Mouse (Mus musculus) urinary bladder, postnatal 14 days (tissue): ENCODE measurements at regions not wholly inside any gene's neighbourhood (a gene's known extent, or its start where the extent isn't known, plus 50 kb on each side); places are given as distances from the start of the nearest gene placed in this dataset.

Experiments
- DNase-seq: peaks from one replicate; pipeline ENCODE4 v3.0.0; 2021; ENCODE audit warnings: low spot score

DNA sequence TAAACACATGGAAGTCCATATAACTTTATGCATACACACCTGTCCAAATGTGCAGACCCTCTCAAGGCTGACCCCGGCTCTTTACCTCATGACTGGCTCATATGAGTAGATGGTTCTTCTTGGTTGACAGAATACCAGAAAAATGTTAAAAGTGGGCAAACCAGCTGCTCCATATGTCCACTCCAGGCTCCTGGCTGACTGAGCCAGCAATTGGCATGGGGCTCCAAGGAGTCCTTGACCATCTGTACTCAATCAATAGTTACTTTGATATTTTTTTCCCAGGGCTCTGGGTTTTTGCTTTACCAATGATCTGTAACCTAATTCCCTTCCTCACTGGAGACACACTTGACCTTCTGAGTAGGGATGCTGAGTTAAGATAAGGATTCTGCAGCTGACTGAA is 345.5 kb downstream of the Ccser2 start:
- DNase-seq: no peak

DNA sequence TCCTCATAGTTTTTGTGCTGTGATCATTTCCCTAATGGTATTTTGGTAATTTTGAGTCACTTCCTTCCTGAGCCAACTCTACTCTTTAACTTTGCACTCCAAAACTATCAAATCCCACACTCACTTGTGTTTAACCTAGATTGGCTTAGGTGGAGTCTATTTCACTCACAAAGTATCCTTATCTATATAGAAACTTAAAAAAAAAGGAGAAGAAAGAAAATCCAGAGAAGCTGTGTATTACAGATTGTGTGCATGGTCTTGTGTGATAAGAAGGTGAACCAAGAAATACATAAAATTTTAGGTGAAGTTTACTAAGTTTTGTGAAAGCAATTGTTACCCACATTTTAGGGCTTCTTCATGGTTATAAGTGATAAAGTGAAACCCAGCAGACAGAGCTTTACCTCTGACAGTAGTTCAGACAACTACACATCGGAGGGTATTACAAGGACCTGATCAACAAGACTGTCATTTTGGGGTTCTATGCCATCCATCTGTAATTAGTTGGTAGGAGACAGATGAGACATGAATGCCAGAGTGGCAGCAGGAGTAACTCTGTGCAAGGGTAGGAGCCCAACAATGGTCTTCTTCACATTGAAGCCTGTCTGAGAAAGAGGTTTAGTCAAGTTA is 350.0 kb downstream of the Ccser2 start:
- no peak for DNase-seq

DNA sequence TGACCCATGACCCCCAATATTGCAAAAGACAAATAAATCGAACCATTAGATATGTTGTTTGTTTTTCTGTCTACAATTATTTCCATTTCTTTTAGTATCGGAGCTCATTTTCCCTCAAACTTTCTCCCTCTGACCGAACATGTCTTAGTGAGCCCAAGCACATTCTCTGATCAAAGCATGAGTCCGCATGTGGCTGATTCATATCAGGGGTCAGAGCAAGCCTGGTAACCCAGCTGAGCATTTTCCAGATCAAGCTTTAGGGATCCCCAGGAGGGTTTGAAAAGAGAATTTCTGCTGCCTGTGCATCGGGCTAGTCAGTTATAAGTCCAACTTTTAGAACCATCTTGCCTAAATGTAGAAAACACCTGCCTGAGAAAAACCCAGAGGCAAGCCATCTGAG is 350.6 kb downstream of the Ccser2 start:
- no peak for DNase-seq

DNA sequence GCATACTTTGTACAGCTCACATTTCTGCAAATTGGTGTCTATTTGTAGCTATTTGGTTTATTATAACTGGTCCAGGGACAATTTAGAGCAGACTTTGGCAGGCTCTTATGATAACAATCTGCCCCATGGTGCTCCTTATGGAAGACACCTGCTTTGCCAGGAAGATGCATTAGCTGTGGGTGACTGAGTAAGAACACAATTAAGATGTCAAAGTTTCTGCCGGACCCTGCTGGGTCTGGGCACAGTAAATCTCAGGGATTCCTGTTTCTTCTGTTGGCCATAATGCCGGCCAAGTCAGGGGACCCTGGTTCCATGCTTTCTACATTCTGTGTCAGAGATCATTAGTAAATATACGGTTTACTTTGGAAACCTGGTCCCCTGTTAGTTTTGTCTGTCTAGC is 353.7 kb downstream of the Ccser2 start:
- no peak for DNase-seq

DNA sequence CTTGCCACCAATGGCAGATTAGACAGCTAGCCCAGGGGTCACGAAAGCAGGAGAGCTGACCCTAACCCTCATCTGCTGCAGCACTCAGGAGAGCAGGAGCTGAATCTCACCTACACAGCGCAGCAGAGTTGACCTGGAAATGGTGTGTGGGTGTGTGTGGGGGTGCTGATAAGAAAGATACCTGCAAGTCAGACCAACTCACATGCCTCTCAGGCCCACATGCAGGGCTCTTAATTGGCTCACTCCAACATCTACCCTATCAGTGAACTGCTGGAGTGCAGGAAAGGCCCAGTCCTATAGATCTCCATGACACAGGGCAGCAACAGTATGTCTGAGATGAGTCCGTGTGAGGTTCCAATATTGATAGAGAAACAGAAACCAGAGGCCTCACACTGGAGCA is 355.7 kb downstream of the Ccser2 start:
- no peak for DNase-seq

DNA sequence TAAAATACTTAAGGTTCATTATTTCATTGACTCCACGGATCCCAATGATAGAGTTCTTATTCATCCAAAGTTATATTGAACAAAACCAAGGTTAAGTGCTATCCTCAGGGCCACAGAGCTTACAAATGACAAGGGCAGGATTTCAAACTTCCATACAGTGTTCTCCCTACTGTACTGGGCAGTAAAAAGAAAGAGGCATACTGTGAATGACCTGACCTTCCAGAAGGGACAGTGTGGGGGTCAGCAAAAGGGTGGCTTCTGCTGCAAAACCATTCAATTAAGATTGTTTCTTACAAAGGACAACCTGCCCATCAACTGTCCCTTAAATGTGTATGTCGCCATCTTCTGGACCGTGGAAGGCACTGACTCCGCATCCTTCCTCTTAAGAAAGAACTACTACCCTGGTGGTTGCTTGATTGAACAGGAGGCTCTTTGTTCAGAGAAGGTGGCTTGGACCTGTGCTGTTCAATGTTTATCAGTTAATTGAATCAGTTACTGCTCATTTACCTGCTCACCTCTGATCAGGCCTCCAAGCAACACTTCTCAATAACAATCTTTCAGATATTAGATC is 384.4 kb downstream of the Ccser2 start:
- DNase-seq: no peak

DNA sequence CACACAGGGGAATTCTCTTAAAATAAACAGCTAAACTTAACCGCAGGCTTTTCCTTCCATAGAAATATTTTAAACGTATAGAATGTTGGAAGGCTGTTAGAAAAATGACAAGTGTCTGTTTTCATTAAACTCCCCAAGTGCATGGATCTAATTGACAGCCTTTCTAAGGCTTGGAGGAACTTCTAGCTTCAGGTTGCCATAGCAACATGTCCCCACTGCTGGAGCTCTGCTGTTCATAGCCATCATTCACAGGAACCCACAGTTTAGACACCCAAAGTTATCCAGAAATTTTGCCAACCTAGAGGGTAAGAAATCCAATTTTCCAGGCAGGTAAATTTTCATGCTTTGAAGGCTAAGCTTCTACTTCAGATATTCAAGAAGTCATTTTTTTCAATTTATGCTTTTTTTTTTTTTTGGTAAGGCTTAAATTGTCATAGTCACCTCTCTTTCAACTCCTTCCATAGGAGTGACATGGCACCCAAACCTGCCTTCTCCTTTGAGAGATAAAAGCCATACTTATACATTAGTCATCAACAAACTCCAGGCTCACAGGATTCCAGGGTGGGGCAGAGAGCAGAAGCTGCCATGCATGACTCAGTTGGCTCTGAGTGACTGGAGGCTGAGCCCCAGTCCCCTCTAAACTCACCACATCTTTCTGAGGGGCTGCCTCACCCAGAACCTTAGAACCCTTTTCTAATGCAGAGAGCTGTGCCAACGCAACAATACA is 385.1 kb downstream of the Ccser2 start:
- DNase-seq: no peak

DNA sequence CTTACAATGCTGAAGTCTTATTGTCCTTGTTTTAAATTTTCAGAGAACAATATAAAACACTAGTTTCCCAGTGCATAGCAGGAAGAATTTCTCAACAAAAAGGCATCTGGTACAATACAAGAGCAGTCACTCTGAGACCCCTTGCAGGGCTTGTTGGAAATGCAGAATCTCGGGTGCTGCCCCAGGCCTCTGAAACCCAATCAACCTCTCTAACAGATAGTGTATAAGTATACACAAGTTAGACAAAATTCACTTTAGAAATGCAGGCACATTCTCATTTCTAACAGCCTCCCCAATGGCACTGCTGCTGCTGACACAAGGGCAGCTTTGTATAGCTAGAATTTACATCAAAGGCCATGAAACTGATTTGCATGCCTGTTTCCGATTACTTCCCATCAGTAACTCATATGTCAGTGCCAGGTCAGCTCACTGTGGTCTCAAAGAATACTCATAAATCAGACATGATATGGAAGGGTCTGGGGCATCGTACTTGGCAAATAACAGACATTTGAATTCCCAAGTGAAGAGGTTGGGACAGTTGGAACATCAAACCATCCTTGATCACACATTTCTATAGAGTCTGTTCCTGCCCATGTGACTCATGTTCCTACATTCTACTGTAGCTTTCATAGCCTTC is 405.2 kb downstream of the Ccser2 start:
- DNase-seq: no peak

DNA sequence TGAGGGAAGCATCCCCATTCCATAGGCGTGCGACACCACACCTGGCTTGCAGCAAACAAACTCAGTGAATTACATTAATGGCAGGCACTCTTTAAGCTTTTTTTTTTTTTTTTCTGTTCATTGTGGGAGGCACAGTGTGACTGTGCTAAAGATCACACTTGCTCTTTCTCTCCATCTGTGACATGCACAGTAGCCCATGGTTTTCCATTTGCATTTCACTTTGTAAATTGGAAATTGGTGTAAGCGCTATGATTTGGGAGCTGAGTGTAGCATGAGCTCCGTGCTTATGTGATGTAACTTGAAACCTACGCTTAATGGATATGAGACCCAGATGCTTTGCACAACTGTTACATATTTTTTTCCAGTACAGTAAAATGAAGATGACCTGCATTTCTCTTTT is 431.2 kb downstream of the Ccser2 start:
- no peak for DNase-seq

DNA sequence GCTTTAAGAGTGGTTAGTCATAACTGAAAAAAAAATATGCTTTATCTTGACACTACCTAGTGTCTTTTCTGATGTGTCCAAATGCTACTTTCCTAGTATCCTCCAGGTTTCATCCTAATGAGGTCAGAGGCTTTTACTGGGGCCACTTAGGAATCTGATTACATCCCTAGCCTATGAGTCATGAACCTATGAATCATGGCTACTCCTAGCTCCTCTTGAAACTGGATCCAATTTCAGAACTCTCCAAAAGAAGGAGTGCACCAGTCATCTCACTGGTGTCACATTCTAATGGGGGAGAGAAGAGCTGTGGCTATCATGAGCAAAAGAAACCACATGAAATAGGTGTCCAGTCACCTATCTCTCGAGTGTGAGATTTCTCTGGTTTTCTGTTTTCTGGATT is 432.6 kb downstream of the 4930474N05Rik start:
- DNase-seq: no peak

DNA sequence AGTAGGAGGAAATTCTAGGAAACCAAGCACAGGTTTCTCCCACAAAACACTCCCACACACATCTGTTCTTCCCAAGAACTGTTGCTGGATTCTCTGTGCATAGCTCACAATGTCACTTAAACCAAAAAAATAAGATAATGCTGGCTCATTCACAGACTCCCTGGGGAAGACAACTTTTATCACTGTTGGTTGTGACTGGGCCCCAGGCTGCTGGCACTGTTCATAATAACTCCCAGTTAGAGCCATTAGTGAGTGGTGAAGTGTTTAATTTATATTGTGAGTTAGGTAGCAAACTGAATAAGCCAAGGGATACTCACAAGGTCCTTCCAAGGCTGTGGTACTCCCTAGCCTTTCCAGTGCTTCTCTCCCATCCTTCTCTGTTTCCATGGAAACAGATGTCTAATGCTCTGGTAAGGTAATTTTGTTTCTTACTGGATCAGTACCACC is 430.9 kb downstream of the 4930474N05Rik start:
- no peak for DNase-seq

DNA sequence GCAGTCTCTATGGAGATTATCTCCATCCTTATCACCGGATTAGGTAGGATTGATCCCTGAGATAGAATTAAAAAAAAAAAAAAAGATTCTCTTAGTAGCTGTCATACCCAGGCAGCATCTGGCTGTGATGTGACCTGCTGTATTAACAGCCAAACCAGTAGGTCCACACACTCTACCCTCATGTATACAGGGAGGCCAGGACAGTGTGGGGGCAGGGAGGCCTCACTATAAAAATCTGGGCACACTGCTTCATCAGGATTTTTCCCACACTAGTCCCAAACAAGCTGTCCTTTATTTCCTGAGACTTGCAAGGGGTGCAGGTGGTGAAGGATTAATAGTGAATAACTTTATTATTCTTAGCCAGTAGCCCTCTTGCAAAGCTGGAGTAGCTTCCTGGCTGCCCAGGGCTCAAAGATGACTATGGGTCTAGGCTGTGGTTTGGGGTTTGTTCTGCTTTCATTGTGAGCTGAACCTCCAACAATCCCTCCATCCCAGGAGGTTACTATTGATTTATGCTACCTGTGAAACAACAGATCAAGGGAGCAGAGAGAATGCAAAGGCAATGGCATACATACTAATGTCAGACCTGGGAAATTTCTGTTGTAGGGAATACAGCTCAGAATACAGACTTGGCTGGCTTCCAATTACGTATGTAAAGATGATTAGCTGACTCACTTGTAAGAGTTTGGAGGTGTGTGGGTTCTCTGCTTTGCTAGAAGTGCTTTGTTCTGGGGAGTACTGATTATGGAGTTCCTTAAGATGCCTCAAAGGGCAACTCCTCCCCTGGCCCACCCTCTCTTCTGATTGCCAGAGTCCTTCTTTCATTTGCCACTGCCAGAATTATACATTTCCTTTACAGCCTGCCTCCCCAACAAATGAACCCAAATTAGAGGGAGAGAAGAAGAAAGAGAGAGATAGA is 407.6 kb downstream of the 4930474N05Rik start:
- DNase-seq: no peak

DNA sequence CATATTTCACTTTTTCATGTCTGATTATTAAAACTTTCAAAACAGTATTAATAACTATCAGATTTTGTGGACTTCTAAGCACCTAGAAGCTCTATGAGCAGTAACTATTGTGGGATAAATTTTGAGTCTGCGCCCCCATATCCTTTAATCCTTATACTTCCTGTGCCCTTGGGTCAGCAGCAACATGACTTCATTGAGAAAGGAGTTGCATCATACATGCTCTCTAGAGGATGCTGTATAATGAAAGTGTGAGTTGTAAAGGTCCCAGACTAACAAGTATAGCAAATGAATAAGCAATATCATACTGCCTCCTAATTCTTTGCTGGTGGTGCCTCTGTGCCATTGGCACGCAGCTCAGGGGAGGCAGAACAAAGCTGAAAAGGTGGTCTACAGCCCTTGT is 404.6 kb downstream of the 4930474N05Rik start:
- DNase-seq: no peak

DNA sequence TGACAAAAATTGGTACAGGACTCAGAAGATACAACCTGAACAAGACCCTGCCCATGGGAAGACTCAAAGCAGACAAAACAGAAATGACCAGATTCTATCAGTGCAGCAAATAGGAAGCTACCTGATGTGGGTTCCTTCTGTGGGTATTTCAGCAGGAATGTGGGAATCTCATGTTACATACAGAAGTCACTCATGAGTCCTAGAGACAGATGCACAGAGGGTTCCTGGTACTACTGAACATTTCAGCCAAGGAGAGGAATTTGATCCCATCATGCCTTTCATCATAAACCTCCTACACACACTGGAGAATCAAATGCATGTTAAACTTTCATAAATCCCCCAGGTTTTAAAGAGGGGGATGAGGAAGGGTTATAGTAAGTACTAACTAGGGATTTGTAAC is 390.8 kb downstream of the 4930474N05Rik start:
- no peak for DNase-seq

DNA sequence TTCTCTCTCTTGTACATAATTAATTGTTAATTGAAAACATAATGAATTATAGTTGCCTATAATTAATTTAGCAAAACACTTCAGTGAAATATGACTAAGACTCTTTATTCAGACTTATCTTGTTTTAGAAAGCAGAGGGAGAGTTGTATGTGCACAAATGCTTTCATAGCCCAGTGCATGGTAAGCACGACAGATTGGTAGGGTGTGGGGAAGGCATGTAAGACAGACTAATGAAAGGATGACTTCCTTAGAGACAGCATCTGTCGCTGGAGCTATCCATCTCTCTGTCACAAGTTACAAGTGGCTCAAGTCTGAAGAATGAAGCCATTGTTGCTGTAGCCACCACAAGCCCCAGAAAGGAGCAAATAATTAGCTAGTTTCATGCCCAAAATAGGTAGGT is 376.9 kb downstream of the 4930474N05Rik start:
- no peak for DNase-seq

DNA sequence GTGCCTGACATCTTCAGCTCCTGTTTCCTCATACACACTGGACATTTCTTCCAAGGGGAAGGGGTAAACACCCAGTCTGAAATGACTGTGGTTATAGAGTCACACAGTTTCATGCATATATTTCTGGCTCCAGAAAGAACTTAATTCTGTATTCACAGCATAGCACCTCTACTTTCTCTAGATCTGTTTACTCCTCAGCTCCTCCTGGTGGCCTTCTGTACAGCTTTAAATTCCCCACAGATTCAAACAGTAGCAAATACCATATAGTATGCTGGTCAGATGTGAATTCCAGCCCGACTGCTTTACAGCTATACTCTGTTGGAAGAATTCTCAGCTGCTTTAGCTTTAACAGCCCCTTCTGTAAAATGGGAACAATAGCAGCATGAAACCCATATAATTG is 375.6 kb downstream of the 4930474N05Rik start:
- no peak for DNase-seq

DNA sequence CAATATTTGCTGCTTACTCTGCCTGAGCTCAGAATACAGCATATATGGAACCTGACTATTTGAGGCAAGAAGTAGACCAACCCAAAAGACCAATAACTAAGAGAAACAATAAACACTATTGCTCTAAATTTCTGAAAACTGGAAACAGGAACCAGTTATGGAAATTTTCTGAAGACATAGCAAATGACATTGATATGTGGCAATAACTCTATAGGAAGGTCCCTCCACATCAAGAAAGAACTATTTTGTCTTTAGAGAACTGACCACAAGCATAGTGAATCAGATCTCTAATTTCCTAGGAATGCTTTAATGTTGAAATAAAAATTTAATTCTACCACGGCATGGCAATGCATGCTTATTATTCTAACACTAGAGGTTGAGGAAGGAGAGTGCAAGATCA is 358.3 kb downstream of the 4930474N05Rik start:
- no peak for DNase-seq

DNA sequence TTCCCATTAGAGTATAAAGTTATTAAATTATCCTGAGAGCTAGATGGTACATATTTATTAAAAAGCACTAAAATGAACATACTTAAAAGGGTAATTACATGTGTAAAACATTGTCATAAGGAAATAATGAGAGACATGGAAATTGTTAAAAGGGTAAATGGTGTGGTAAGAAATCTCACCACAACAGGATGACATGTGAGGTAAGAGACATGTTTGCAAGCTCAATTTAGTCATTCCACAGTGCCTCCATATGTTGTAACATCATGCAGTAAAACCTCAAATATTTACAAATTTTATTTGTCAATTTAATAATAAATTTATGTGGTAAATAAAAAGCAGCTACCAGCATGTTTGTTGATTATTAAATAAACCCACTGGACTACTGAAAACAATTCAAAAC is 355.4 kb downstream of the 4930474N05Rik start:
- DNase-seq: no peak

DNA sequence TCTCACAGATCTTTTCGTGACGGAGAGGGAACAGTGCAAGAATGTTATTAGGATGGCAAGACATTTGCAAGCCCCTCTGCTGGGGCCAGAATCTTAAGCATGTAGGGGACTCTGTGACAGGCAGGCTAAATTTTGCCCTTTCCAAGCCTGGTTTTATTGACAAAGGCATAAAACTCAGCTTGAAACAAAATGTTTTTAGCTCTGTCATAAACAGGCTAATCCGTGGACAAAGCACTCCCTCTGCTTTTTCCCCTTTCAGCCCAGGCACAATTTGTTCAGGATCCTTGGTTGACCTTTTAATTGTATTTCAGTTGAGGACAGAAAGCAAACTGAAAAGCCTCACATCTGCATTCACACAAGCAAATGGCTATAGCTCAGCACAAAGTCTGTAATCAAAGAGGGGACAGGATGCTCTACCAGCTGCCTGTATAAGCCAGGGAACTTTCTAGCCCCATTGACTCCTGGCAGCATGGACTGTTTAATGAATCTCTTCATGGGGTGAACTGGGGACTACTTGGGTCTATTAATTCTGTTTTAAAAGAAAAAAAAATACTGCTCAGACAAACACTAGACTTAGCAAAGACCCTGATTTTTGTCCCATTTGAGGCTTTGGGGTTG is 320.0 kb downstream of the 4930474N05Rik start:
- DNase-seq: no peak

DNA sequence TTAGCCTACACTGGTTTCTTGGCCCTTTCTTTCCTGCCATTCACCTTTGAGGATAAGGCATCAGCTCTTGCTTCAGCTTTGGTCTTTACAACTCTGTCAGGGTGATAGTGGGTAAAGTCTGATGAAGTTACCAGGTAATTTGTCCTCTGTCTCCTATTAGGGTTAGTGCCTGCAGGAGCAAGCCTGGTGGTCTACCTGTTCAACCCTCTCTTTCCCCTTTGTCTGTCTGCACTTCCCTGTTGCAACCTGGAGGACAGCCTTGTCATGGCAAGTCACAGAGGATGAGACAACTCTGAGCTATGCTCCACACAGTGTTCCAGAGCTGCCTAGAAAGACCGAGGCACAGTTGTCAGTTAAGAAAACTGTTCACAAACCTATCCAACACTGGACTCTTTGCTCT is 319.5 kb downstream of the 4930474N05Rik start:
- DNase-seq: no peak
